Mouse (Mus musculus): ENCODE results near the gene Abca17. TPM values are rescaled to one million over a fixed set of nuclear protein-coding genes. Genes with fewer than 3 reads are reported as not detected.

Gene Abca17
- 0.08 TPM in 1 of 2 replicates, not detected in the other for polyA plus RNA-seq (2016; fragmentation: Nextera tagmentation; extraction: Ambion mirVana)

DNA sequence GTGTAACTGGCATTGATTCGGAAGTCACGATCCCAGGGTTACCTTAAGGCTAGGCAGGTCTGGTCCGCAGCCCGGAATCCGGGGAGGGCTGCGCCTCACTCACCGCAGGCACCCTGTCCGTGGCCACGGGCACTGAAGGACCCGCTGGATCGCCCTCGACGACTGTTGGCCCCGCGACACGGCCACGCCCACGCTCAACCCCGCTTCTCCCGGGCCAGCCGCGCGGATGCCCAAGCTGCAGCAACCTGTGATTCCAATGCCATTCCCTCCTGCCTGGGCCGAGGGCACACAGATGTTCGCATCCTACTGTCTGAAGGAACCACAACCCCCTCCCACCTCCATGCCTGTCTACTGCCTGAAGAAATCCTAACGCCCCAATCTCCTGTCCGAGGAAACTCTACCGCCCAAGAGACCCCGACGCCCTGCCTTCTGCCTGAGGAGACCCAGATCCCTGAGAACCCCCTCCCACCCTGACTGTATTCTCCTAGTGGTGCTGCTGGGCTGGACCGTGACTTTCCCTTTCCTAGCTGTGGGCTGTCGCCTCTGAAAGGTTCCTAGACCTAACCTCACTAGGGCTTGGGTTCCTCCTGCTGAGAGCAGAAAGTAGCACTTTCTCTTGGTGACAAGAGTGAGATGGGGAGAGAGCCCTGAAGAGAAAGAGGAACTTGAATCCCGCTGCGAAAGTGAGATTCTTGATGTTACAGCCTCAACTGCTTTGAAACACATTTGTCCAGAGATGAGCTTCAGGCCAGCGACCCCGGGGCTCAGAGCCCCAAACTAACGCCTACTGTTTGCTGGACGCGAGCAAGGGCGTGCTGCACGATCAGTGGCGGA, at the start of gene Abca17:
Gene Abca17, minus strand, starts transcription at position 143 of the 834 bp plus-strand sequence.
- Histone ChIP-seq H3K4me1 (replicated peaks) (peaks cover 15% of the 10 kb centered on the region), H3K4me3 (replicated peaks) (peak within 1 kb of the TSS; percentile 67), H3K9me3 (no peaks in the 10 kb centered on the region), H3K9ac (replicated peaks) (peak within 1 kb of the TSS; percentile 72), H3K27me3 (peaks cover 43% of the 10 kb centered on the region), H3K27ac (no peak within 1 kb of the TSS), H3K36me3 (no peaks in the 10 kb centered on the region), H3K4me2 (peak within 1 kb of the TSS; percentile 86)
- peak; percentile 35; the same call in 1 of the 2 replicates for ATAC-seq (ENCODE audit: insufficient number of reproducible peaks, insufficient read depth, low FRiP score, low TSS enrichment, low read depth)
- 5% methylated on average over 42 of the region's 42 CpGs for WGBS

GRCm38 (mm10) chr17:24394456-24394855, 43.6 kb upstream of the Abca17 start:
- no peak overlapping the region for H3K4me3 ChIP-seq (replicated peaks)
- no peaks in the 10 kb centered on the region for H3K9me3 ChIP-seq
- H3K4me2 ChIP-seq: no peak overlapping the region
- 85% methylated on average over 7 of the region's 7 CpGs for WGBS
- ATAC-seq (ENCODE audit: insufficient number of reproducible peaks, insufficient read depth, low FRiP score, low TSS enrichment, low read depth): no peak
- no peaks in the 10 kb centered on the region; the same call in 1 of the 2 replicates for H3K27me3 ChIP-seq
- no peak overlapping the region for H3K27ac ChIP-seq
- 0 out of 2 replicates have a peak, but pooled peaks cover 2% of the 10 kb centered on the region for H3K36me3 ChIP-seq
- H3K9ac ChIP-seq (replicated peaks): no peak overlapping the region
- H3K4me1 ChIP-seq (replicated peaks): no peaks in the 10 kb centered on the region

DNA sequence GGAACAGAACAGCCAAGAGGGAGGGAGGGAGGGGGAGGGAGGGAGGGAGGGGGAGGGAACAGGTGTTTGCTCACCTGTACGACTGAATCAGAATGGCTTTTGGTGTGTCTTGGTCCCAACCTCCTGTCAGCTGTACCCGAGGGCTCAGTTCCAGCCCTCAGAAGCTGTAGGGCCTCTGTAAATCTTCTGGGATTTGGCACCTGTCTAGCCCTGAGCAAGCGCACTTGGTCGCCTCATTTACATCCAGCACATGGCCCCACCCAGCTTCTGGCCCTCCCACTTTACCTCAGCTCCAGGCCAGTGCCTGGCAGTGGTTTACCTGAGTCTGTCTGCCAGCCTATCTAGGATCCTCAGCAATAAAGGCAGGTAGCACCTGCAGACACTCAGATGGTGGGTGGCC, 42.7 kb upstream of the Abca17 start:
- no peak overlapping the region for H3K9ac ChIP-seq (replicated peaks)
- 18% methylated on average over 4 of the region's 4 CpGs for WGBS

GRCm38 (mm10) chr17:24391149-24391548, 40.3 kb upstream of the Abca17 start:
- no peak for ATAC-seq (ENCODE audit: insufficient number of reproducible peaks, insufficient read depth, low FRiP score, low TSS enrichment, low read depth)
- no peaks in the 10 kb centered on the region for H3K9me3 ChIP-seq
- 62% methylated on average over 8 of the region's 8 CpGs for WGBS
- no peaks in the 10 kb centered on the region for H3K4me1 ChIP-seq (replicated peaks)
- H3K9ac ChIP-seq (replicated peaks): no peak overlapping the region
- no peak overlapping the region for H3K4me3 ChIP-seq (replicated peaks)
- no peak overlapping the region for H3K4me2 ChIP-seq
- H3K36me3 ChIP-seq: 0 out of 2 replicates have a peak, but pooled peaks cover 2% of the 10 kb centered on the region
- H3K27me3 ChIP-seq: peaks cover 5% of the 10 kb centered on the region; the same call in 1 of the 2 replicates
- no peak overlapping the region for H3K27ac ChIP-seq

More for the DNA sequence above, 42.7 kb upstream of the Abca17 start:
- peaks cover 4% of the 10 kb centered on the region; the same call in 1 of the 2 replicates for H3K27me3 ChIP-seq
- H3K36me3 ChIP-seq: 0 out of 2 replicates have a peak, but pooled peaks cover 2% of the 10 kb centered on the region
- H3K4me1 ChIP-seq (replicated peaks): no peaks in the 10 kb centered on the region
- no peak for ATAC-seq (ENCODE audit: insufficient number of reproducible peaks, insufficient read depth, low FRiP score, low TSS enrichment, low read depth)
- no peaks in the 10 kb centered on the region for H3K9me3 ChIP-seq
- no peak overlapping the region for H3K27ac ChIP-seq
- no peak overlapping the region for H3K4me3 ChIP-seq (replicated peaks)
- H3K4me2 ChIP-seq: no peak overlapping the region

DNA sequence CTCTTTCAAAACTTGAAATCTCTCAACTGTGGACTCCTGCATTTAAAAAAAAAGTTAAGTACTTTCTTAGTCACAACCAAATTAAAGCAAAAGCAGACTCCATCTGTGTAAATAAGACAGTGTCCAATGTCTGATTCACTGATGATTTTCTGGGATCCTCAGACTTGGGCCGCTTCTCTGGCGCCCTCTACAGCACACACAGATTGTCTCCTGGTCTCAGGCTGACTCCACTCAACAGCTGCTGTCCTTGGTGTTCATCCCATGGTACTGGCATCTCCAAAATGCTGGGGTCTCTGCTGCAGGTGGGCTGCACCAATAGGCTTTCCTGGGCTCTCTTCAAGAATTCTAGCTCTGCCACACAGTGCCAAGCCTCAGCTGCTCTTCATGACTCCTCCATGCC, 39.0 kb upstream of the Abca17 start:
- Histone ChIP-seq H3K4me1 (replicated peaks) (no peaks in the 10 kb centered on the region), H3K4me3 (replicated peaks) (no peak overlapping the region), H3K9me3 (no peaks in the 10 kb centered on the region), H3K27me3 (peaks cover 5% of the 10 kb centered on the region; the same call in 1 of the 2 replicates), H3K9ac (replicated peaks) (no peak overlapping the region), H3K36me3 (0 out of 2 replicates have a peak, but pooled peaks cover 2% of the 10 kb centered on the region), H3K27ac (no peak overlapping the region), H3K4me2 (no peak overlapping the region)
- 6% methylated on average over 2 of the region's 2 CpGs for WGBS
- ATAC-seq (ENCODE audit: insufficient number of reproducible peaks, insufficient read depth, low FRiP score, low TSS enrichment, low read depth): no peak

GRCm38 (mm10) chr17:24388711-24389110, 37.8 kb upstream of the Abca17 start:
- no peak overlapping the region for H3K4me3 ChIP-seq (replicated peaks)
- H3K27me3 ChIP-seq: peaks cover 5% of the 10 kb centered on the region; the same call in 1 of the 2 replicates
- no peaks in the 10 kb centered on the region for H3K9me3 ChIP-seq
- no peak overlapping the region for H3K4me2 ChIP-seq
- no peak overlapping the region for H3K27ac ChIP-seq
- no peak for ATAC-seq (ENCODE audit: insufficient number of reproducible peaks, insufficient read depth, low FRiP score, low TSS enrichment, low read depth)
- H3K36me3 ChIP-seq: 0 out of 2 replicates have a peak, but pooled peaks cover 2% of the 10 kb centered on the region
- WGBS: 77% methylated on average over 5 of the region's 5 CpGs
- H3K9ac ChIP-seq (replicated peaks): no peak overlapping the region
- no peaks in the 10 kb centered on the region for H3K4me1 ChIP-seq (replicated peaks)

DNA sequence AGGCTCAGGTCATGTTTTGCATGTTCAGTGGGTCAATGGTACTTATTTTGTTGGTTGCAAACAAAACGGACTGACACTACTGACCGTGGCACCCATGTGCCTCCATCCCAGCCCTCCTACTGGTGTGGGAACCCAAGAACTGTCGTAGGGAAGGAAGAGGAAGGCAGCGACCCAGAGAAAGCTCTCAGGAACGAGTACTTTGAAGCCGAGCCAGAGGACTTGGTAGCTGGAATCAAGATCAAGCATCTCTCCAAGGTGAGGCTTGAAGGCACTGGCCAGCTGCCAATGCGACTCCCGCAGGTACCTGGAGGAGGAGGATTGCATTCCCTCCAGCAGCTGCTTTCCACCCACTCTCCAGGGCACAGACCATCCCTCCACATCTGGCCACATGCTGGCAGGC, 32.9 kb upstream of the Abca17 start:
- no peak for ATAC-seq (ENCODE audit: insufficient number of reproducible peaks, insufficient read depth, low FRiP score, low TSS enrichment, low read depth)
- Histone ChIP-seq H3K36me3 (peaks cover 2% of the 10 kb centered on the region; the same call in 1 of the 2 replicates), H3K9ac (replicated peaks) (no peak overlapping the region), H3K4me2 (no peak overlapping the region), H3K27ac (no peak overlapping the region), H3K4me3 (replicated peaks) (no peak overlapping the region), H3K27me3 (peaks cover 3% of the 10 kb centered on the region; the same call in 1 of the 2 replicates), H3K4me1 (replicated peaks) (no peaks in the 10 kb centered on the region), H3K9me3 (no peaks in the 10 kb centered on the region)
- 77% methylated on average over 8 of the region's 8 CpGs for WGBS

DNA sequence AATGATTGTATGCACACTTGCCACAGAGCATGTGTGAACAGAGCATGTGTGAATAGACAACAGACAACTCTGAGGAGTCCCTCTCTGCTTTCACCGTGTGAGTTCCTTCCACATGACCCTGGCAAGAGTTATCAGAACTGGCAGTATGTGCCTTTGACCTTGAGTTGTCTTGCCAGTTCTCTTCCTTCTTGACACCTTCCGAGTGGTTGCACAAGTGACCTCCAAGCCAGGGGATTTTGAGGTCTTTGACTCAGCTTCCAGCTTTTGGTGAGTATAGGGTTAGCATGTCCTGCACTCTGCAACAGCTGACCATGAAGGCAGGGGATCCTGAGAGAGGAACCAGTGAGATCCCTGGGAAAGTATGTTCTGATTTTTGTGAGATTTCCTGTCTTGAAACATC, 27.6 kb upstream of the Abca17 start:
- Histone ChIP-seq H3K36me3 (peaks cover 2% of the 10 kb centered on the region; the same call in 1 of the 2 replicates), H3K4me1 (replicated peaks) (0 out of 2 replicates have a peak, but pooled peaks cover 3% of the 10 kb centered on the region), H3K27me3 (no peaks in the 10 kb centered on the region), H3K4me3 (replicated peaks) (no peak overlapping the region), H3K9me3 (no peaks in the 10 kb centered on the region), H3K4me2 (no peak overlapping the region), H3K9ac (replicated peaks) (no peak overlapping the region), H3K27ac (no peak overlapping the region)
- no peak for ATAC-seq (ENCODE audit: insufficient number of reproducible peaks, insufficient read depth, low FRiP score, low TSS enrichment, low read depth)
- 80% methylated on average over 2 of the region's 2 CpGs for WGBS

DNA sequence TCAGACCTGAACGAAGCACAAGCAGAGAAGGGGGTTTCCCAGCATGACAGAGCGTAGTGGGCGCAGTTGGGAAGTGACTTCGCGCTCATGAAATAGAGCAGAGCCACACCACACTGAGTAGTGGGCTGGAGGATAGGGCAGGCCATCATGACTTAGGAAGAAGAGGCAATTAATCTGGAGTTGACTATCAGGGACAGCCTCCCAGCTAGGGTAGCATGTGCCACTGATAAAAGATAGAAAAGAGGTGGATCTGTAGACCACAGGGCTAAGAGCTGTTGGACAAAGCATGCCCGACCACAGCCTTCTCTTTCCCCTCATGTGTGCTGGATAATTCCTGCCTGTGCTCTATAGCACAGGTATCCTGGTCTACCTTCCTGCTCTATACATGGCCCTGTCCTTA, 25.0 kb upstream of the Abca17 start:
- no peak overlapping the region for H3K4me3 ChIP-seq (replicated peaks)
- WGBS: 92% methylated on average over 6 of the region's 6 CpGs
- H3K27ac ChIP-seq: no peak overlapping the region
- H3K4me1 ChIP-seq (replicated peaks): 0 out of 2 replicates have a peak, but pooled peaks cover 3% of the 10 kb centered on the region
- H3K4me2 ChIP-seq: no peak overlapping the region
- H3K27me3 ChIP-seq: no peaks in the 10 kb centered on the region
- H3K9ac ChIP-seq (replicated peaks): no peak overlapping the region
- H3K9me3 ChIP-seq: no peaks in the 10 kb centered on the region
- H3K36me3 ChIP-seq: no peaks in the 10 kb centered on the region
- no peak for ATAC-seq (ENCODE audit: insufficient number of reproducible peaks, insufficient read depth, low FRiP score, low TSS enrichment, low read depth)

GRCm38 (mm10) chr17:24375094-24375712, 24.3 kb upstream of the Abca17 start:
- Histone ChIP-seq H3K4me1 (replicated peaks) (0 out of 2 replicates have a peak, but pooled peaks cover 3% of the 10 kb centered on the region), H3K27me3 (no peaks in the 10 kb centered on the region), H3K4me2 (no peak overlapping the region), H3K4me3 (replicated peaks) (no peak overlapping the region), H3K27ac (no peak overlapping the region), H3K36me3 (no peaks in the 10 kb centered on the region), H3K9me3 (no peaks in the 10 kb centered on the region), H3K9ac (replicated peaks) (no peak overlapping the region; the same call in 1 of the 2 replicates)
- no peak for ATAC-seq (ENCODE audit: insufficient number of reproducible peaks, insufficient read depth, low FRiP score, low TSS enrichment, low read depth)
- WGBS: 81% methylated on average over 5 of the region's 5 CpGs

GRCm38 (mm10) chr17:24365863-24366262, 15.0 kb upstream of the Abca17 start:
- WGBS: 76% methylated on average over 13 of the region's 13 CpGs
- Histone ChIP-seq H3K9me3 (no peaks in the 10 kb centered on the region), H3K27ac (no peak overlapping the region), H3K27me3 (no peaks in the 10 kb centered on the region), H3K36me3 (no peaks in the 10 kb centered on the region), H3K4me3 (replicated peaks) (no peak overlapping the region), H3K4me1 (replicated peaks) (no peaks in the 10 kb centered on the region), H3K4me2 (no peak overlapping the region), H3K9ac (replicated peaks) (no peak overlapping the region)
- ATAC-seq (ENCODE audit: insufficient number of reproducible peaks, insufficient read depth, low FRiP score, low TSS enrichment, low read depth): no peak

All from limb, embryonic 12.5 days (tissue).